Mouse (Mus musculus) hindbrain, postnatal 0 days (tissue): Measurements from ENCODE around the gene Fggy. TPM values are rescaled to one million over a fixed set of nuclear protein-coding genes. Genes with fewer than 3 reads are reported as not detected.

Experiments
- ATAC-seq: fragments of 200-750 bp; cut with Nextera tagmentation; 2 replicates; pipeline ENCODE4 v1.8.0; 2017; ENCODE audit warnings: mild to moderate bottlenecking, moderate TSS enrichment, moderate library complexity
- DNase-seq: peaks from one replicate; pipeline ENCODE4 v3.0.0-alpha.2; 2015; ENCODE audit warnings: low spot score
- H3K27ac ChIP-seq: fragments of 300-500 bp; sonication (generic); 2 replicates; pipeline ENCODE4 v1.5.1; 2014; ENCODE audit warnings: mild to moderate bottlenecking
- H3K27me3 ChIP-seq: fragments of 300-500 bp; sonication (generic); 2 replicates; pipeline ENCODE4 v1.6.1; 2014; ENCODE audit warnings: low read length, mixed read lengths; ENCODE audit not compliant: insufficient read depth
- H3K36me3 ChIP-seq: fragments of 300-500 bp; sonication (generic); 2 replicates; pipeline ENCODE4 v1.6.1; 2014; ENCODE audit warnings: low read length, mixed read lengths; ENCODE audit not compliant: insufficient read depth
- H3K4me1 ChIP-seq: fragments of 300-500 bp; sonication (generic); 2 replicates; pipeline ENCODE4 v1.6.1; 2014; ENCODE audit warnings: antibody characterized with exemption, low read length, mixed read lengths; ENCODE audit not compliant: insufficient read depth
- H3K4me2 ChIP-seq: fragments of 300-500 bp; sonication (generic); 2 replicates; pipeline ENCODE4 v1.6.1; 2014; ENCODE audit warnings: low read depth, mild to moderate bottlenecking, low read length, moderate library complexity, mixed read lengths
- H3K4me3 ChIP-seq: fragments of 300-500 bp; sonication (generic); 2 replicates; pipeline ENCODE4 v1.5.1; 2014; ENCODE audit warnings: low read length
- H3K9ac ChIP-seq: fragments of 300-500 bp; sonication (generic); replicated peaks from 2 replicates; pipeline ENCODE4 v1.6.1; 2014; ENCODE audit warnings: mild to moderate bottlenecking, low read length, moderate library complexity, mixed read lengths
- H3K9me3 ChIP-seq: fragments of 300-500 bp; sonication (generic); 2 replicates; pipeline ENCODE4 v1.6.1; 2016; ENCODE audit warnings: low read length, mixed read lengths
- CTCF ChIP-seq: IDR thresholded peaks from 2 replicates; pipeline ENCODE4 v1.5.1; 2016; ENCODE audit warnings: antibody characterized with exemption, control low read depth, low read depth
- WGBS: fragments of 180-500 bp; shearing (Covaris S2); extraction: QIAGEN DNeasy Blood & Tissue Kit; methylation state at CpG from one replicate; pipeline ENCODE4 v1.1.7; 2014; 5-methylcytosine and 5-hydroxymethylcytosine counted together
- polyA plus RNA-seq: library from polyadenylated mRNA; unstranded; fragments of >200 nt; fragmentation: Nextera tagmentation; extraction: Ambion mirVana; gene quantifications from 2 replicates; pipeline ENCODE4 v1.2.1, GENCODE M21; 2015
- total RNA-seq: library from RNA; depleted of rRNA; stranded (reverse); fragments of >200 nt; gene quantifications from 2 replicates; pipeline ENCODE4 v1.2.3, GENCODE M21; 2014

Gene Fggy
- total and polyA plus RNA-seq, 2 experiments from 2014 or later = 7.0 to 7.1 TPM

- Histone ChIP-seq H3K4me2 (no peak overlapping the region), H3K4me3 (no peak overlapping the region), H3K27ac (no peak overlapping the region), H3K4me1 (no peaks in the 10 kb centered on the region), H3K9ac (no peak overlapping the region), H3K27me3 (no peaks in the 10 kb centered on the region), H3K36me3 (no peaks in the 10 kb centered on the region), H3K9me3 (no peaks in the 10 kb centered on the region)
- DNase-seq (no peak), ATAC-seq (no peak)
- WGBS = 81% methylated on average over 3 of the region's 3 CpGs
- TF ChIP-seq CTCF = no peak
These were observed 290.4 kb downstream of the Fggy start for GRCm38 (mm10) chr4:95847664-95848063.

GRCm38 (mm10) chr4:95849497-95849896 is 292.2 kb downstream of the Fggy start:
- H3K36me3 ChIP-seq = no peaks in the 10 kb centered on the region
- H3K9me3 ChIP-seq = no peaks in the 10 kb centered on the region
- no peaks in the 10 kb centered on the region for H3K4me1 ChIP-seq
- no peak overlapping the region for H3K4me3 ChIP-seq
- no peak overlapping the region for H3K4me2 ChIP-seq
- ATAC-seq = no peak
- H3K9ac ChIP-seq = no peak overlapping the region
- H3K27me3 ChIP-seq = no peaks in the 10 kb centered on the region
- 86% methylated on average over 5 of the region's 5 CpGs for whole genome bisulfite sequencing
- no peak overlapping the region for H3K27ac ChIP-seq
- no peak for DNase-seq
- no peak for TF ChIP-seq CTCF

- no peaks in the 10 kb centered on the region for H3K27me3 ChIP-seq
- H3K4me1 ChIP-seq = no peaks in the 10 kb centered on the region
- H3K4me3 ChIP-seq = no peak overlapping the region
- no peak overlapping the region for H3K4me2 ChIP-seq
- H3K9me3 ChIP-seq = no peaks in the 10 kb centered on the region
- 88% methylated on average over 6 of the region's 6 CpGs for whole genome bisulfite sequencing
- H3K27ac ChIP-seq = no peak overlapping the region
- DNase-seq = no peak
- ATAC-seq = no peak
- no peaks in the 10 kb centered on the region for H3K36me3 ChIP-seq
- no peak overlapping the region for H3K9ac ChIP-seq
- no peak for TF ChIP-seq CTCF
These were observed 292.9 kb downstream of the Fggy start for GRCm38 (mm10) chr4:95850044-95850739.

GRCm38 (mm10) chr4:95852257-95852656 is 294.9 kb downstream of the Fggy start:
- 93% methylated on average over 2 of the region's 2 CpGs for WGBS
- no peak for ATAC-seq

GRCm38 (mm10) chr4:95856008-95856407 is 298.7 kb downstream of the Fggy start:
- TF ChIP-seq CTCF = no peak
- Histone ChIP-seq H3K9ac (no peak overlapping the region), H3K36me3 (no peaks in the 10 kb centered on the region), H3K4me3 (no peak overlapping the region), H3K9me3 (no peaks in the 10 kb centered on the region), H3K4me1 (no peaks in the 10 kb centered on the region), H3K27me3 (no peaks in the 10 kb centered on the region), H3K4me2 (no peak overlapping the region), H3K27ac (no peak overlapping the region)
- DNase-seq (no peak), ATAC-seq (no peak)
- WGBS = 75% methylated on average over 2 of the region's 2 CpGs

More at GRCm38 (mm10) chr4:95852257-95852656, 294.9 kb downstream of the Fggy start:
- H3K9ac ChIP-seq = no peak overlapping the region
- H3K9me3 ChIP-seq = no peaks in the 10 kb centered on the region
- H3K4me2 ChIP-seq = no peak overlapping the region
- H3K4me1 ChIP-seq = no peaks in the 10 kb centered on the region
- no peak overlapping the region for H3K4me3 ChIP-seq
- no peaks in the 10 kb centered on the region for H3K36me3 ChIP-seq
- TF ChIP-seq CTCF = no peak
- no peak overlapping the region for H3K27ac ChIP-seq
- no peaks in the 10 kb centered on the region for H3K27me3 ChIP-seq
- DNase-seq = no peak

- H3K9ac ChIP-seq = no peak overlapping the region
- TF ChIP-seq CTCF = no peak
- DNase-seq (no peak), ATAC-seq (no peak)
- no peaks in the 10 kb centered on the region for H3K27me3 ChIP-seq
- H3K27ac ChIP-seq = no peak overlapping the region
- no peak overlapping the region for H3K4me3 ChIP-seq
- H3K36me3 ChIP-seq = no peaks in the 10 kb centered on the region
- no peak overlapping the region for H3K4me2 ChIP-seq
- 39% methylated on average over 3 of the region's 3 CpGs for WGBS
- no peaks in the 10 kb centered on the region for H3K4me1 ChIP-seq
- H3K9me3 ChIP-seq = no peaks in the 10 kb centered on the region
These were observed 303.3 kb downstream of the Fggy start for GRCm38 (mm10) chr4:95860601-95861000.

GRCm38 (mm10) chr4:95861074-95861473 is 303.8 kb downstream of the Fggy start:
- H3K36me3 ChIP-seq = no peaks in the 10 kb centered on the region
- H3K4me2 ChIP-seq = no peak overlapping the region
- no peak overlapping the region for H3K27ac ChIP-seq
- H3K27me3 ChIP-seq = no peaks in the 10 kb centered on the region
- H3K4me3 ChIP-seq = no peak overlapping the region
- no peaks in the 10 kb centered on the region for H3K9me3 ChIP-seq
- ATAC-seq (no peak), DNase-seq (no peak)
- WGBS = 46% methylated on average over 4 of the region's 4 CpGs
- no peak overlapping the region for H3K9ac ChIP-seq
- TF ChIP-seq CTCF = no peak
- no peaks in the 10 kb centered on the region for H3K4me1 ChIP-seq
